Mouse (Mus musculus) lung, postnatal 0 days (tissue): ENCODE results near the gene Ndufc1.
A peak's percentile ranks its signal among the peaks of the same experiment; 100 is the strongest.

Experiments
- CTCF ChIP-seq: IDR thresholded peaks from 2 replicates; pipeline ENCODE4 v1.5.1; 2016; ENCODE audit warnings: antibody characterized with exemption, mild to moderate bottlenecking
- EP300 ChIP-seq: IDR thresholded peaks from 2 replicates; pipeline ENCODE4 v1.6.1; 2016; ENCODE audit warnings: antibody characterized with exemption, mild to moderate bottlenecking, control low read depth

- TF ChIP-seq CTCF = peak; percentile 98
- TF ChIP-seq EP300 = no peak
Measured at GRCm38 (mm10) chr3:51408561-51409183, at the start of gene Ndufc1.
